Mouse (Mus musculus): ENCODE data around the gene Crbn.

DNA sequence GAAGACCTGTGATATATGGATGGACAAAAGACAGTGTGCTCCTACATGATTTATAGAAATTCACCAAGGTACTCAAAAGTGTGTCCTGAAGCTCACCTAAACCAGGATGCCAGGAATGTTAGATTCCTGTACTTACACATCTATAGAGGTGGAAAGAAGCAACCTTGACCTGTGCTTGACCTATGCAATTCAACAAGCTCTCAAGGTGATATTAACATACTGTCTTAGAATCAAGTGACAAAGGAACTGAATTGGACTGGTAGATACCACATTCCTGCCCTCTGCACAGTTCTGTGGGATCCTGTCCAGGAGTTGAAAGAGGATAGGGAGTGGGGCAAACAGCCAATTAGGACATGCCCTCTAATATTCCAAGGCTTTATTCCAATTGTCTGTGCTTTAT is 20.7 kb upstream of the Crbn start:
- TF ChIP-seq TAL1 (IDR thresholded peaks at IDR 0.05; ENCODE audit: low read length) (no peak), GATA1 (IDR thresholded peaks at IDR 0.05; ENCODE audit: low read length) (no peak)

Data from erythroblast, embryonic 14.5 days (primary cell).